In genomic region chr7:91457207-91457606, GRCm38 (mm10) we compare ENCODE assay signal across 8 mouse cellular contexts.
A peak's percentile ranks its signal among the peaks of the same experiment; 100 is the strongest.
DNase-seq lines count a peak whose midpoint lies in the region; ATAC-seq and TF ChIP-seq lines count a peak whose summit lies in the region.
"Had no signal": no experiment of that assay in that cellular context is flagged by ENCODE, and none has a peak within 500 bp of the region (broad histone marks: within the 10 kb centered on the region; RNA-seq: fewer than 3 reads in every experiment).

No protein-coding gene starts in this region.

- H3K4me1 ChIP-seq in E14TG2a.4 (replicated peaks; ENCODE audit: low read depth, low read length), result no peaks in the 10 kb centered on the region
- H3K4me1 ChIP-seq in lung, embryonic 15.5 days, result no peaks in the 10 kb centered on the region
- H3K4me1 ChIP-seq: limb, embryonic 15.5 days had no signal

- H3K9ac ChIP-seq in lung, embryonic 15.5 days, result no peak overlapping the region
- H3K9ac ChIP-seq: limb, embryonic 15.5 days had no signal

- TF ChIP-seq CTCF in E14TG2a.4 (conservative IDR thresholded peaks at IDR 0.05; ENCODE audit: low read length), result peak; percentile 83

- no peaks in the 10 kb centered on the region for H3K9me3 ChIP-seq in E14TG2a.4 (ENCODE audit: low read length)
- no peaks in the 10 kb centered on the region for H3K9me3 ChIP-seq in lung, embryonic 15.5 days
- H3K9me3 ChIP-seq: limb, embryonic 15.5 days had no signal

- H3K36me3 ChIP-seq in E14TG2a.4 (ENCODE audit: insufficient read depth, low read length), result no peaks in the 10 kb centered on the region
- no peaks in the 10 kb centered on the region for H3K36me3 ChIP-seq in lung, embryonic 15.5 days
- H3K36me3 ChIP-seq: limb, embryonic 15.5 days had no signal

- no peaks in the 10 kb centered on the region for H3K27me3 ChIP-seq in E14TG2a.4 (ENCODE audit: insufficient read depth, low read length)
- H3K27me3 ChIP-seq in lung, embryonic 15.5 days, result no peaks in the 10 kb centered on the region
- H3K27me3 ChIP-seq: limb, embryonic 15.5 days had no signal

- H3K4me2 ChIP-seq in lung, embryonic 15.5 days, result no peak overlapping the region
- H3K4me2 ChIP-seq: limb, embryonic 15.5 days had no signal

- WGBS in lung, embryonic 15.5 days, result 3% methylated on average over 1 of the region's 1 CpGs

- H3K27ac ChIP-seq in lung, embryonic 15.5 days, result no peak overlapping the region
- H3K27ac ChIP-seq: limb, embryonic 15.5 days had no signal

- no peak overlapping the region for H3K4me3 ChIP-seq in E14TG2a.4 (replicated peaks; ENCODE audit: low read length)
- no peak overlapping the region for H3K4me3 ChIP-seq in lung, embryonic 15.5 days
- H3K4me3 ChIP-seq: limb, embryonic 15.5 days had no signal

- ATAC-seq in granulocyte monocyte progenitor cell, adult 5-6 weeks (replicated peaks; ENCODE audit: poor library complexity, severe bottlenecking), result peak; percentile 100
- ATAC-seq in lung, embryonic 15.5 days (ENCODE audit: borderline replicate concordance, extremely low read depth, low FRiP score, low TSS enrichment), result peak; percentile 31; the same call in 1 of the 2 replicates

- peak; percentile 11 for DNase-seq in WW6 (ENCODE audit: low read depth, low spot score)
- DNase-seq in cerebellum, postnatal 36 days, result peak; percentile 54 to 78
- DNase-seq in kidney, postnatal 4 days, result peak; percentile 57 to 64
- DNase-seq in retina, adult 2 months (ENCODE audit: low read depth, low spot score), result peak; percentile 33

Comparison
In these comparisons a context has a peak if more than half of its experiments do, and no peak if none do; other contexts are left out.
1. DNase-seq: peak in every context shown above with its lines; median percentile 66 in cerebellum, postnatal 36 days; 60 in kidney, postnatal 4 days; 33 in retina, adult 2 months; 11 in WW6.